Mouse (Mus musculus) embryo, embryonic 11 days (tissue): ENCODE data around the gene Hapln4.
"Not testable (repeated sequence)": the region's sequence is repeated elsewhere in the genome, so short reads cannot be mapped to it uniquely, and the experiment has no call there.

ENCODE experiments used
- DNase-seq: peaks from one replicate; pipeline ENCODE4 v3.0.0-alpha.2; 2015

Gene Hapln4

GRCm38 (mm10) chr8:70083285-70083684, at the start of gene Hapln4:
Gene Hapln4, plus strand, starts transcription at chr8:70083457.
- peak; percentile 85 for DNase-seq

- no peak for DNase-seq
Observed at GRCm38 (mm10) chr8:70037994-70038393, 45.3 kb upstream of the Hapln4 start.

GRCm38 (mm10) chr8:70041885-70042546, 41.2 kb upstream of the Hapln4 start:
- DNase-seq, result no peak

- peak; percentile 97 for DNase-seq
Observed at GRCm38 (mm10) chr8:70042583-70043455, 40.4 kb upstream of the Hapln4 start, which contains the start of the genes Mau2 and Sugp1. Gene Mau2, minus strand, starts transcription at chr8:70042734. Gene Sugp1, plus strand, starts transcription at chr8:70042813.

GRCm38 (mm10) chr8:70043996-70044395, 39.3 kb upstream of the Hapln4 start:
- DNase-seq, result no peak

GRCm38 (mm10) chr8:70049662-70050061, 33.6 kb upstream of the Hapln4 start:
- DNase-seq, result no peak

GRCm38 (mm10) chr8:70050434-70050833, 32.8 kb upstream of the Hapln4 start:
- not testable (repeated sequence) for DNase-seq

GRCm38 (mm10) chr8:70057721-70058120, 25.5 kb upstream of the Hapln4 start:
- DNase-seq, result no peak

- no peak for DNase-seq
Observed at GRCm38 (mm10) chr8:70071836-70072440, 11.3 kb upstream of the Hapln4 start.

GRCm38 (mm10) chr8:70072441-70073069, 10.7 kb upstream of the Hapln4 start, which contains the start of gene Tm6sf2:
Gene Tm6sf2, plus strand, starts transcription at chr8:70072924.
- DNase-seq, result peak; percentile 14

GRCm38 (mm10) chr8:70073120-70073519, 10.1 kb upstream of the Hapln4 start:
- DNase-seq, result no peak

GRCm38 (mm10) chr8:70073682-70074081, 9.6 kb upstream of the Hapln4 start:
- DNase-seq, result no peak

- no peak for DNase-seq
Observed at GRCm38 (mm10) chr8:70081976-70082375, 1.3 kb upstream of the Hapln4 start.

- peak; percentile 48 for DNase-seq
Observed at GRCm38 (mm10) chr8:70084191-70085065, 1.2 kb downstream of the Hapln4 start.

- DNase-seq, result no peak
Observed at GRCm38 (mm10) chr8:70086151-70086550, 2.9 kb downstream of the Hapln4 start.

- DNase-seq, result no peak
Observed at GRCm38 (mm10) chr8:70087237-70087636, 4.0 kb downstream of the Hapln4 start.

GRCm38 (mm10) chr8:70087836-70088650, 4.8 kb downstream of the Hapln4 start:
- peak; percentile 80 for DNase-seq

GRCm38 (mm10) chr8:70089296-70089960, 6.2 kb downstream of the Hapln4 start:
- peak; percentile 24 for DNase-seq

- no peak for DNase-seq
Observed at GRCm38 (mm10) chr8:70092786-70093185, 9.5 kb downstream of the Hapln4 start.

- no peak for DNase-seq
Observed at GRCm38 (mm10) chr8:70099276-70099675, 16.0 kb downstream of the Hapln4 start.
